Mouse (Mus musculus): Measurements from ENCODE around the gene Phf13. TPM values are rescaled to one million over a fixed set of nuclear protein-coding genes. Genes with fewer than 3 reads are reported as not detected.
"Not testable (repeated sequence)": the region's sequence is repeated elsewhere in the genome, so short reads cannot be mapped to it uniquely, and the experiment has no call there.

Gene Phf13
- 10 to 100 TPM; 14.2 to 14.4 TPM for total RNA-seq (2021)
- long read RNA-seq, experiment 1, transcript Phf13-201 (4 exons, 3,205 nt), result major isoform, 11 of 15 reads
- long read RNA-seq, experiment 1, partial matches to known transcripts, result 2 of 15 reads
- long read RNA-seq, experiment 1, other reads (novel, unspliced or antisense), result 2 of 15 reads
- long read RNA-seq, experiment 2, transcript Phf13-201 (4 exons, 3,205 nt), result major isoform, 10 of 12 reads
- long read RNA-seq, experiment 2, partial matches to known transcripts, result 2 of 12 reads
- long read RNA-seq, experiment 2, other reads (novel, unspliced or antisense), result 0 of 12 reads

DNA sequence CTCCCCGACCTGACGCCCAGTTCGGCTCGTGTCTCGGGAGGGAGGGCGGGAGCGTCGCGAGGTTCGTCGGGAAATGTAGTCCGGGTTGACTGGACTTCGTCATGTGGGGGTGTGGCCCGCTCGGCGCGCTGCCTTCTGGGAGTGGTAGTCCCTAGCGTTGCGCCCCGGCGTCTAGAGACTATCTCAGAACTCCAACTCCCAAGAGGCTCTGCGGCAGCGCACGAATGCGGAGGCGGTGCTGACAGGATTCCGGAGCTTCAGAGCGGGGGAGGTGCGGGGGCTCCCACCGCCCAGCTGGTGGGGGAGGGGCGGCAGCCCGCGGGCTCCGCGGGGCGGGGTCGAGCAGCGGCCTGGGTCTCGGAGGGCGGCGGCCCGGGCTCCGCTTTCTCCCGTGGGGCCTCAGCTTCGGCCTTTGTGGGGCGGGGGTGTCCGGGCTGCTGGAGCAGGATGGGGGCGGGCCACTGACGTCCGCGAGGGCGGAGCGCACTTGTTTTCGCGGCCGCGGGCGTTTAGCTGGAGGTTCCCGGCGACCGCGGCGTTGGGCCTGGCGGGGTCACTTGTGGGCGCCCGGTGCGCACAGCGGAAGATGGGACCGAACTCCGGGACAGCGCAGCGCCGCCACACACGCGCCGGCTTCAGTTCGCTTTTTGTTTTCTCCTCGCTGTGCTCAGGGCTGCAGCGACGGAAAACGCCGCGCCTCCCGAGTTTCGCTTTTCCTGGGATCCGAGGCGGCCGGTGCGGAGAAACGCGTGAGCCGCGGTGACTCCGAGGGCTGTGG lies at the start of gene Phf13:
Phf13 (minus strand) TSS at position 86 of the 778 bp plus-strand sequence.
- intact Hi-C loops (cut with DNase I), result no loop called here
- peak; percentile 99 for DNase-seq (ENCODE audit: low spot score in 2 of 2)

GRCm38 (mm10) chr4:152044609-152045008 lies 48.6 kb upstream of the Phf13 start:
- no peak for DNase-seq (ENCODE audit: low spot score in 2 of 2)
- intact Hi-C loops (cut with DNase I), result no loop called here

DNA sequence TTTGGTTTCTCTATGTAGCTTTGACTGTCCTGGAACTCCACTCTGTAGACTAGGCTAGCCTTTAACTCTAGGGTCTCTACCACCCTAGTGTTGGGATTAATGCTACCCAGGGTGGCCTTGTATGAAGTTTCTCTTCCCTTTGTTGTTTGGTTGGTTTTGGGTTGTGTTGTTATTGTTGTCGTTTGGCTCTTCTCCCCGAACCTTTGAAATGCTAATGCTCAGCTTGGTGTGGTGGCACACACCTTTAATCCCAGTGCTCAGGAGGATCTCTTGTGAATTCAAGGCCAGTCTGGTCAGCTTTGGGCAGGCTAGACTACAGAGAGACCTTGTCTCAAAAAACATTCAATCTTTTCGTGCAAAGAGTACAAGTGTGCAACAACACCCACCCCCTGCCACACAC lies 47.1 kb upstream of the Phf13 start:
- no peak for DNase-seq (ENCODE audit: low spot score in 2 of 2)
- intact Hi-C loops (cut with DNase I), result no loop called here

DNA sequence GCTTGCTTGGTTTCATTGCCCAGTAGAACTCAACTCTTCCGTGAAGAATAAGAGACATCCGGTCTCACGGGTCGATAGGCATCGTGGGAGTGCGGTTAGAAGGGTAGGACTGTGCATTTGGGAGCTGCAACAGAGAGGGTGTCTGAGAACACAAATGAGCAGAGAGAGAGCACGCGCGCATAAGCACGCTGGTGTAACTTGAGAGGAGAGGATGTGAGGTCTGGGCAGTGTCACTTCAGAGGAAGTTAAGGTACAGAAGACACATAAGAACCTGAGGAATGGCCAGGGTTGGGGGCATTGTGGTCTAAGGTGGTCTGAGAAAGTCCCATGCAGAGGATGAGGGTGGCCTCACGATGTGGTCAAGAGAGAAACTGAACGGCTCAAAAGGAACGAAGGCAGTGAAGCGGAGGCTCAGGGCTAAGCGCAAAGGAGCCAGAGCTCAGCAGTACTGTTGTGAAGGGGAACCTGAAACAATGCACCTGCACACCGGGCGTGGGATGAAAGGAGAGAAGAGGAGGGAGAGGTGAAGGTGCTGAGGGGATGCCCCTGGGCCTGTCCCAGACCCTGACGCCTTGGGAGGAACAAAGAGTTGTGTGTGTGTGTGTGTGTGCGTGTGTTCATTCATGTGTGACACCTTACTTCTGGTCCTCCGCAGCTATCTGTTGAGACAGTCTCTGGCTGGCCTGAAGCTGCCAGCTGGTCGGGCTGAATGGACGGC lies 46.0 kb upstream of the Phf13 start:
- DNase-seq (ENCODE audit: low spot score in 2 of 2), result no peak
- intact Hi-C loops (cut with DNase I), result no loop called here

- no peak for DNase-seq (ENCODE audit: low spot score in 2 of 2)
- intact Hi-C loops (cut with DNase I), result loop anchor here (5.0 kb wide), 2 partner anchors 57 to 58 kb away; no protein-coding TSS in a partner anchor
Observed at GRCm38 (mm10) chr4:152039831-152040310, 43.8 kb upstream of the Phf13 start.

GRCm38 (mm10) chr4:152038985-152039830 lies 43.1 kb upstream of the Phf13 start, which contains the start of gene Nol9:
Gene Nol9, plus strand, starts transcription at chr4:152039321.
- intact Hi-C loops (cut with DNase I), result loop anchor here (5.0 kb wide), 2 partner anchors 57 to 58 kb away; no protein-coding TSS in a partner anchor
- DNase-seq (ENCODE audit: low spot score in 2 of 2), result peak; percentile 90 to 93

DNA sequence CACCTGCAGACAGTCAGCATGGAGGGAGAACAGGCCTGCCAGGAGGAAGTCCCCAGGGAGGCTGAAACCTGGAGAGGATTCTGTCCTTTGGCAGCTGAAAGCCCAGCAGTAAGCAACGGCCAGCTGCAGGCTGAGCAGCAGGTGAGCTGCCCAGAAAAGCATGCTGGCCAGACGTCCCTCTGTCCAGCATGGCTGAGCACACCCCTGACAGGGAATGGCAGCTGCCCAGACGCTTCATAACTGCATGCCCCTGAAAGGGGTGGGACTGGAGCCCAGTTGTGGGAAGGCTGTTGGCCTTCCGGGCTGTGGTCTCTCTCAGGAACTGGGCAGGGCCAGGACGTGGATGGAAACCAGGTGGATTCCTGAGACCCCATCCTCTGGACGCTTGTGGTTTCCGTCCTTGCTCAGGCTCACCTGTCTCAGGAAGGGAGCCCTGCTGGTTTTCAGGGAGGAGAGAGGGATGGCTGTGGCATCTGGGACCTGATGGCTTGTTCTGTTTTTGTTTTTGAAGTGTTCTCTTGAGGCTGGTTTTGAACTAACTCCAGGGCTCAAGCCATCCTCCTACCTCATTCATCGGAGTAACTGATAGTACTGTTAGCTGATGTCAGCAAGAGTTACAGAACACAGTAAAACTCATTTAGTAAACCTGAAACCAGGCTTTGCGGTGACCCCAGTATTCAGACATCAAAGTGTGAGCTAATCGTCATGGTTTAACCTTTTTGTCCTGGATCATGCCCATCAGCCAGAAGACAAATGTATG lies 42.3 kb upstream of the Phf13 start, which contains the start of gene Tas1r1:
Tas1r1 (minus strand) TSS at position 344 of the 760 bp plus-strand sequence.
- DNase-seq (ENCODE audit: low spot score in 2 of 2), result no peak
- intact Hi-C loops (cut with DNase I), result loop anchor here (5.0 kb wide), 2 partner anchors 56 to 59 kb away; no protein-coding TSS in a partner anchor

DNA sequence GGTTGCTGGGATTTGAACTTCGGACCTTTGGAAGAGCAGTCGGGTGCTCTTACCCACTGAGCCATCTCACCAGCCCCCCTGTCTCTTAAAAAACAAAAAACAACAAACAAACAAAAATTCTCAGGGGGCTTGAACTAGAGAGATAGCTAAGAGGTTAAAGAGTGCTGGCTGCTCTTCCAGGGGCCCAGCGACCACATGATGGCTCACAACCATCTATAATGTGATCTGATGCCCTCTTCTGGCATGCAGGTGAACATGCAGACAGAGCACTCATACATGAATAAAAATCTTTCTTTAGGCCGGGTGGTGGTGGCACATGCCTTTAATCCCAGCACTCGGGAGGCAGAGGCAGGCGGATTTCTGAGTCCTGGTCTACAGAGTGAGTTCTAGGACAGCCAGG lies 40.4 kb upstream of the Phf13 start:
- intact Hi-C loops (cut with DNase I), result loop anchor here (5.0 kb wide), 2 partner anchors 54 to 61 kb away; no protein-coding TSS in a partner anchor
- DNase-seq (ENCODE audit: low spot score in 2 of 2), result not testable (repeated sequence)

DNA sequence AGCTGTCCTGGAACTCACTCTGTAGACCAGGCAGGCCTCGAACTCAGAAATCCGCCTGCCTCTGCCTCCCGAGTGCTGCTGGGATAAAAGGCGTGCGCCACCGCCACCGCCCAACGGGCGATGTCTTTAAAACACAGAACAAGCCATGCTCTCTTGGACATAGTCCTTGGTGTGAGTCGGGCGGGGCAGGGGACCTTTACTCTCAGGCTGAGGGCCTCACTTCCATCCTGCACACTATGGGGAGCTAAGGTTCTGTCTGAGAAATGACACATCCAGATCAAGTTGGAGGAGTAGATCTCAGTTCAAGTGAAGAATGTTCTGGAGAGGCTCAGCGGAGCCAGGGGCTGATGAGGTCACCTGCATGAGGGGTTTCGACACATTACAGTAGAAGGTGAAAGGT lies 36.9 kb upstream of the Phf13 start:
- no peak for DNase-seq (ENCODE audit: low spot score in 2 of 2)
- intact Hi-C loops (cut with DNase I), result no loop called here

GRCm38 (mm10) chr4:152029997-152030396 lies 33.9 kb upstream of the Phf13 start:
- intact Hi-C loops (cut with DNase I), result no loop called here
- DNase-seq (ENCODE audit: low spot score in 2 of 2), result no peak

DNA sequence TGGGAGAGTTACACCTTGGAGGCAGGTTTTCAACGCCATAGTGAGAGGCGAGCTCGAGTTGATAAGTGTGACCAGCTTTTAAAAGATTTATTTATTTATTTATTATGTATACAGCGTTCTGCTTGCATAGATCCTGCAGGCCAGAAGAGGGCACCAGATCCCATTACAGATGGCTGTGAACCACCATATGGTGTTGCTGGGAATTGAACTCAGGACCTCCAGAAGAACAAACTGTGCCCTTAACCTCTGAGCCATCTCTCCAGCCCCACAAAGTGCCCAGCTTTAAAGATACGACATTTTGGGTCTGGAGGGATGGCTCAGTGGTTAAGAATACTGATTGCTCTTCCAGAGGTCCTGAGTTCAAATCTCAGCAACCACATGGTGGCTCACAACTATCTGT lies 33.0 kb upstream of the Phf13 start:
- no peak for DNase-seq (ENCODE audit: low spot score in 2 of 2)
- intact Hi-C loops (cut with DNase I), result no loop called here

- intact Hi-C loops (cut with DNase I), result no loop called here
- DNase-seq (ENCODE audit: low spot score in 2 of 2), result no peak
Observed at GRCm38 (mm10) chr4:152028456-152028855, 32.4 kb upstream of the Phf13 start.

DNA sequence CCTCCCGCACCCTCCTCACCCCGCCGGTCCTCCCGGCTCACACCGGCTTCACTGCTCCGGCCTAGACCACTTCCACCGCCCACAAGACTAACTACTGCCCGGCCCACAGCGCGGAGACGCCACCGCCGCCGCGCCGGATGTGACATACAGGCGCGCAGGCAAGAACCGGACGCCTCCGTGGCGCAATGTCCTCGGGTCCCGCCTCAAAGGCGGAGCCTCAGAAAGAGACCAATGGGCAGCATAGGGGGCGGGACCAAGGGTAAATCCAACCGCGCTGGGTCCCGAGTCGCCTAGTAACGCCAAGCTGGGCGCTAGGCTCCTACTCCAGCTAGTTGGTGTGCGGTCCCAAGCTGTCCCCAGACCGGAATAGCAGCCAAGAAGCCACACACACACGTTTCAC lies 31.5 kb upstream of the Phf13 start, which contains the start of gene Zbtb48:
Zbtb48 (minus strand) TSS at position 148 of the 400 bp plus-strand sequence.
- intact Hi-C loops (cut with DNase I), result no loop called here
- peak; percentile 98 to 99 for DNase-seq (ENCODE audit: low spot score in 2 of 2)

DNA sequence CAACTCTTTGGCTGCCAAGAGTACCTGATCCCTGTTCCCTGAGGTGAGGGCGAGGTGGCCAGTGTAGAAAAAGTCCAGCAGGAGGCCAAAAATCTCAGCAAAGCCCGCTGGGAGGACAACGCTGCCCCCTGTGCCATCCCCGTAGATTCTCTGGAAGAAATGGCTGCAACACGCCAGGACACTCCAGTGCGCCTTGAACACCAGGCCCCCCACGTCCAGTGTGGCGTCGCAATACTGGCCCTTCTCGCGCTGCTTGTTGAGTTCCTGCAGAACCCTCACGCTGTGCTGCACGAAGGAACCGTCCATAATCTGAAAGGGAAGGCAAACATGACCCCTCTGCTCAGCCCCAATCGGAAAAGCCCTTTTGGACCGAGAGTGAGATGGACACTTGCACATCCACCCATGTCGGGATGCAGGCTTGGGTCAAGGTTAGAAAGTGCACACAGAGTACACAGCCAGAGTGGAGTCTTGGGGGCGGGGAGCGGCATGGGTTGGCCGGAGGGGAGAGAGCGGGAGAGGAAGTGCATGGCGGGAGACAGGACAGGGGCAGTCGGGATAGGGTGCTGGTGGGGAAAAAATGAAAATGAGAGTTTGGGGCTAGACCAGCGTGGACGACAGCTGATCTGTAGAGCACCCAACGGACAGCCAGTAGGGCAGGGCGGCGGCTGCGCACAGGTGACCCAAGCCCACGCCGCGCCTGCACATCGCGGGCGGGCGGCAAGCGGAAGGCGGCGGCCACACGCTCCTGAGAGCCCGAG lies 30.9 kb upstream of the Phf13 start:
- intact Hi-C loops (cut with DNase I), result no loop called here
- no peak for DNase-seq (ENCODE audit: low spot score in 2 of 2)

DNA sequence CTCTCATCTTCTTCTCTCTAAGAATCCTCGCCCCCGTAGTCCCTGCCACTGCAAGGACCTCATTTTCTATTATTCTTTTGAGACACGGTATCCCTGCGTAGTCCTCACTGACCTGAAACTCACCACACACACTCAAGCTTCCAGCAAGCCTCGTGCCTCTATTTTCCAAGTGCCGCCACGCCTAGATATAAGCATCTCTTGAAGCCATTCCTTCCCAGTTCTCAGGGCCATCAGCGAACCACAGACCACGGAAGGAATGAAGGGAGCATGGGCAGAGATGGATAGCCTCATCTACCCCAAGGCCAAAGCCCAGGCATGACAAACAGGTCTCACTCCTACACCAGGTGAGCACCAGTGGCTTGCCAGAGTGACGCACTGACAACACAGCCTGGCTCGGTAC lies 28.5 kb upstream of the Phf13 start:
- DNase-seq (ENCODE audit: low spot score in 2 of 2), result no peak
- intact Hi-C loops (cut with DNase I), result loop anchor here (5.0 kb wide), 1 partner anchor 37 kb away; the partner anchor contains the start of gene Thap3

- DNase-seq (ENCODE audit: low spot score in 2 of 2), result peak in 1 of 2 experiments; percentile 57
- intact Hi-C loops (cut with DNase I), result loop anchor here (5.0 kb wide), 1 partner anchor 35 kb away; the partner anchor contains the start of gene Thap3
Observed at GRCm38 (mm10) chr4:152022506-152022905, 26.4 kb upstream of the Phf13 start.

- no peak for DNase-seq (ENCODE audit: low spot score in 2 of 2)
- intact Hi-C loops (cut with DNase I), result loop anchor here (5.0 kb wide), 1 partner anchor 34 kb away; the partner anchor contains the start of gene Thap3
Observed at GRCm38 (mm10) chr4:152021568-152022097, 25.6 kb upstream of the Phf13 start.
